Mouse (Mus musculus): ENCODE measurements around the gene Anks1b. TPM values are rescaled to one million over a fixed set of nuclear protein-coding genes. Genes with fewer than 3 reads are reported as not detected.
A peak's percentile ranks its signal among the peaks of the same experiment; 100 is the strongest.

Anks1b gene
- polyA plus RNA-seq, 1 experiment from 2014 or later = 1.9 TPM

DNA sequence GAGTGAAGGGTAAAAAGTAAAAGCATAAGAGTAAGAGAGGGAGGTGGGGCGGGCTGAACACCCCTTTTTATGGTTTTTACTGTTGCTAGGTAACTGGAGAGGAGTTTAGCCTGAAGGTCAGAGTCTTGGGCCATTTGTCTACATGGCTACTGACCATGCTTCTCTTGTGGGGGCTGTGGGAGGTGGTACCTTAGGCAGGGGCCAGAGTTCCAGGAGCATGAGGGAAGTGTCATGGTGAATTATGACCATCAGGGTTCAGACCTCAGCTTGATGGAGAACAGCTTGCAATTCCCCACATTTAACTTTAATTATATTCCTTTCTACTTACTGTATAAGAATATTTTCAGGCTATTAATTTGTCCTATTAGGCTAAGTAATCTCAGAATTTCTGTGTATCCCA lies 413.3 kb downstream of the Anks1b start:
- H3K4me2 ChIP-seq (replicated peaks; ENCODE audit: low read depth) = no peak overlapping the region
- no peaks in the 10 kb centered on the region for H3K36me3 ChIP-seq (ENCODE audit: control insufficient read depth, insufficient read depth)
- H3K9me3 ChIP-seq (ENCODE audit: control insufficient read depth) = no peaks in the 10 kb centered on the region
- no peak for ATAC-seq
- no peak overlapping the region for H3K4me3 ChIP-seq (ENCODE audit: low read depth, low read length)
- no peak overlapping the region for H3K9ac ChIP-seq (ENCODE audit: low read depth, low read length)
- H3K4me1 ChIP-seq (replicated peaks; ENCODE audit: control insufficient read depth, insufficient read depth, low read length) = no peaks in the 10 kb centered on the region
- TF ChIP-seq CTCF (IDR thresholded peaks at IDR 0.05; ENCODE audit: low read depth) = no peak
- 57% methylated on average over 1 of the region's 1 CpGs for WGBS
- H3K27me3 ChIP-seq (replicated peaks; ENCODE audit: control insufficient read depth, insufficient read depth, low read length) = no peaks in the 10 kb centered on the region
- H3K27ac ChIP-seq (ENCODE audit: low read depth, low read length) = no peak overlapping the region

DNA sequence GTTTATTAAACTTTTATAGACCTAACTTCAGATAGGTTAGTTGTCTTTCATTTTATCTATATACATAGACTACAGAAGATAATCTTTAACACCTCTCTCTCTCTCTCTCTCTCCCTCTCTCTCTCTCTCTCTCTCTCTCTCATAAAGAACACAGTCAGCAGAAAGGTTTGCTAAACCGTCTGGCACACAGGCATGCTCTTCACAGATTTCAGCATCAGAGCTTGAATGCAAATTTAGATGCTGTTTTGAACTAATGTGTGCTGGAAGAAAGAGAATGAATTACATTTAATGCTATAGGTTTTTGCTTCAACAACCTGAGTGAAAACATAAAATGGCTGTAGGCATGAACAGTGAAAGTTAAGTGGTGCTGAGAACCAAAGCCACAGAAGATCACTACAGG lies 429.9 kb downstream of the Anks1b start:
- no peak for ATAC-seq
- Histone ChIP-seq H3K9ac (ENCODE audit: low read depth, low read length) (no peak overlapping the region), H3K27ac (ENCODE audit: low read depth, low read length) (no peak overlapping the region), H3K4me3 (ENCODE audit: low read depth, low read length) (no peak overlapping the region), H3K4me1 (replicated peaks; ENCODE audit: control insufficient read depth, insufficient read depth, low read length) (no peaks in the 10 kb centered on the region), H3K4me2 (replicated peaks; ENCODE audit: low read depth) (no peak overlapping the region), H3K9me3 (ENCODE audit: control insufficient read depth) (no peaks in the 10 kb centered on the region), H3K27me3 (replicated peaks; ENCODE audit: control insufficient read depth, insufficient read depth, low read length) (no peaks in the 10 kb centered on the region), H3K36me3 (ENCODE audit: control insufficient read depth, insufficient read depth) (no peaks in the 10 kb centered on the region)
- no peak for TF ChIP-seq CTCF (IDR thresholded peaks at IDR 0.05; ENCODE audit: low read depth)
- 81% methylated on average over 1 of the region's 1 CpGs for WGBS

DNA sequence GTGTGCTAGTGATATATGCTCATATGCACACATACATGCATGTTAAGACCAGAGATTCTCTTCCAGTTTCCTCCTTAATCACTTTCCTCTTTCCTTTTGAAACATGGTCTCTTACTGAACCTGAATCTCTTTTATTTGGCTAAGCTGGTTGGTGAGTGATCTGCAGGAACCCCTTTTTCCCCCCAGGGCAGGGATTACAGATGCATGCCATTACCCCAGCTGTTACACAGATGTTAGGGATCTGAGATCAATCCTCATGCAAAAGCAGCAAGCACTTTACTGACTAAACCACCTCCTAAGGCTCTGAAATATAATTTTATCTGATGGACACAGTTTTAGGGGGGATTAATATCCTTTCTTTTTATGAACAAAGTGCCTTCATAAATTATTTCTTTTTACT lies 432.8 kb downstream of the Anks1b start:
- ATAC-seq = no peak
- Histone ChIP-seq H3K4me1 (replicated peaks; ENCODE audit: control insufficient read depth, insufficient read depth, low read length) (no peaks in the 10 kb centered on the region), H3K27ac (ENCODE audit: low read depth, low read length) (no peak overlapping the region), H3K36me3 (ENCODE audit: control insufficient read depth, insufficient read depth) (no peaks in the 10 kb centered on the region), H3K27me3 (replicated peaks; ENCODE audit: control insufficient read depth, insufficient read depth, low read length) (no peaks in the 10 kb centered on the region), H3K4me2 (replicated peaks; ENCODE audit: low read depth) (no peak overlapping the region), H3K9me3 (ENCODE audit: control insufficient read depth) (no peaks in the 10 kb centered on the region), H3K4me3 (ENCODE audit: low read depth, low read length) (no peak overlapping the region), H3K9ac (ENCODE audit: low read depth, low read length) (no peak overlapping the region)
- TF ChIP-seq CTCF (IDR thresholded peaks at IDR 0.05; ENCODE audit: low read depth) = no peak

GRCm38 (mm10) chr10:90307931-90308555 lies 434.7 kb downstream of the Anks1b start:
- Histone ChIP-seq H3K4me2 (replicated peaks; ENCODE audit: low read depth) (no peak overlapping the region), H3K4me3 (ENCODE audit: low read depth, low read length) (no peak overlapping the region), H3K36me3 (ENCODE audit: control insufficient read depth, insufficient read depth) (no peaks in the 10 kb centered on the region), H3K9ac (ENCODE audit: low read depth, low read length) (no peak overlapping the region), H3K4me1 (replicated peaks; ENCODE audit: control insufficient read depth, insufficient read depth, low read length) (no peaks in the 10 kb centered on the region), H3K27me3 (replicated peaks; ENCODE audit: control insufficient read depth, insufficient read depth, low read length) (no peaks in the 10 kb centered on the region), H3K27ac (ENCODE audit: low read depth, low read length) (no peak overlapping the region), H3K9me3 (ENCODE audit: control insufficient read depth) (no peaks in the 10 kb centered on the region)
- 72% methylated on average over 5 of the region's 5 CpGs for WGBS
- no peak for ATAC-seq
- no peak for TF ChIP-seq CTCF (IDR thresholded peaks at IDR 0.05; ENCODE audit: low read depth)

- WGBS = 93% methylated on average over 4 of the region's 4 CpGs
- TF ChIP-seq CTCF (IDR thresholded peaks at IDR 0.05; ENCODE audit: low read depth) = no peak
- no peak overlapping the region for H3K9ac ChIP-seq (ENCODE audit: low read depth, low read length)
- H3K9me3 ChIP-seq (ENCODE audit: control insufficient read depth) = no peaks in the 10 kb centered on the region
- no peak overlapping the region for H3K27ac ChIP-seq (ENCODE audit: low read depth, low read length)
- no peaks in the 10 kb centered on the region for H3K36me3 ChIP-seq (ENCODE audit: control insufficient read depth, insufficient read depth)
- H3K4me1 ChIP-seq (replicated peaks; ENCODE audit: control insufficient read depth, insufficient read depth, low read length) = no peaks in the 10 kb centered on the region
- H3K4me2 ChIP-seq (replicated peaks; ENCODE audit: low read depth) = no peak overlapping the region
- ATAC-seq = no peak
- no peaks in the 10 kb centered on the region for H3K27me3 ChIP-seq (replicated peaks; ENCODE audit: control insufficient read depth, insufficient read depth, low read length)
- no peak overlapping the region for H3K4me3 ChIP-seq (ENCODE audit: low read depth, low read length)
Observed at GRCm38 (mm10) chr10:90329781-90330180, 456.5 kb downstream of the Anks1b start.

DNA sequence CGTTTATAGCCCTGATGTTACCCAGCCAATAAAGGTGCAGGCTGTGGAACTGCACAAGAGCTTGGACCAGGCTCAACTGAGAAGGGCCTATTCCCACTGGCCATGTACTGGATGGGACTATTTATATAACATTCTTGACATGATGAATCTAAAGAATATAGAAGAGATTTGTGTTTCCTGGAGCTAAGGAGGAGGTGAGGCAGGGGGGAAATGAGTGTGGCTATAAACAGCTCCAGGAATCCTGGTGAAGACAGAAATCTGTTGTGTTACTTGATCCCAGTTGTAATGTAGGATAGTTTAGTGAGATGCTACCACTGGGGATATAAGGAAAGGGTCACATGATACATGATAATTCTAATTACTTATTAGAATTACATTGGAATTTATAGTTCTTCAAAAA lies 472.1 kb downstream of the Anks1b start:
- no peak overlapping the region for H3K27ac ChIP-seq (ENCODE audit: low read depth, low read length)
- WGBS = 74% methylated on average over 1 of the region's 1 CpGs
- no peaks in the 10 kb centered on the region for H3K27me3 ChIP-seq (replicated peaks; ENCODE audit: control insufficient read depth, insufficient read depth, low read length)
- H3K4me3 ChIP-seq (ENCODE audit: low read depth, low read length) = no peak overlapping the region
- H3K9ac ChIP-seq (ENCODE audit: low read depth, low read length) = no peak overlapping the region
- TF ChIP-seq CTCF (IDR thresholded peaks at IDR 0.05; ENCODE audit: low read depth) = no peak
- no peaks in the 10 kb centered on the region for H3K4me1 ChIP-seq (replicated peaks; ENCODE audit: control insufficient read depth, insufficient read depth, low read length)
- no peak for ATAC-seq
- no peaks in the 10 kb centered on the region for H3K9me3 ChIP-seq (ENCODE audit: control insufficient read depth)
- H3K4me2 ChIP-seq (replicated peaks; ENCODE audit: low read depth) = no peak overlapping the region
- H3K36me3 ChIP-seq (ENCODE audit: control insufficient read depth, insufficient read depth) = no peaks in the 10 kb centered on the region

- Histone ChIP-seq H3K4me2 (replicated peaks; ENCODE audit: low read depth) (peak overlapping the region; percentile 28), H3K4me1 (replicated peaks; ENCODE audit: control insufficient read depth, insufficient read depth, low read length) (no peaks in the 10 kb centered on the region), H3K4me3 (ENCODE audit: low read depth, low read length) (no peak overlapping the region), H3K36me3 (ENCODE audit: control insufficient read depth, insufficient read depth) (no peaks in the 10 kb centered on the region), H3K27me3 (replicated peaks; ENCODE audit: control insufficient read depth, insufficient read depth, low read length) (no peaks in the 10 kb centered on the region), H3K27ac (ENCODE audit: low read depth, low read length) (no peak overlapping the region), H3K9me3 (ENCODE audit: control insufficient read depth) (no peaks in the 10 kb centered on the region), H3K9ac (ENCODE audit: low read depth, low read length) (no peak overlapping the region)
- ATAC-seq = no peak
- no peak for TF ChIP-seq CTCF (IDR thresholded peaks at IDR 0.05; ENCODE audit: low read depth)
- 83% methylated on average over 1 of the region's 1 CpGs for WGBS
Observed at GRCm38 (mm10) chr10:90356258-90356657, 482.9 kb downstream of the Anks1b start.

Data from intestine, postnatal 0 days (tissue).